Mouse (Mus musculus): ENCODE data around the gene Hsp90ab1. TPM values are rescaled to one million over a fixed set of nuclear protein-coding genes. Genes with fewer than 3 reads are reported as not detected.
A peak's percentile ranks its signal among the peaks of the same experiment; 100 is the strongest.

Hsp90ab1 gene
- polyA plus RNA-seq, 1 experiment from 2014 or later, result 1,372 TPM

- Histone ChIP-seq H3K9me3 (no peaks in the 10 kb centered on the region), H3K9ac (no peak overlapping the region), H3K4me1 (peaks cover 22% of the 10 kb centered on the region), H3K27me3 (replicated peaks) (peaks cover 70% of the 10 kb centered on the region), H3K36me3 (no peaks in the 10 kb centered on the region), H3K27ac (replicated peaks) (no peak overlapping the region), H3K4me3 (no peak overlapping the region), H3K4me2 (peak overlapping the region; percentile 20; the same call in 1 of the 2 replicates)
- no peak for ATAC-seq (ENCODE audit: extremely low read depth, insufficient number of reproducible peaks, low FRiP score, low TSS enrichment)
- 17% methylated on average over 5 of the region's 5 CpGs for WGBS
Observed at GRCm38 (mm10) chr17:45526571-45526970, 46.5 kb downstream of the Hsp90ab1 start.

- 72% methylated on average over 4 of the region's 4 CpGs for WGBS
- Histone ChIP-seq H3K36me3 (peaks cover 10% of the 10 kb centered on the region), H3K27ac (replicated peaks) (no peak overlapping the region), H3K27me3 (replicated peaks) (peaks cover 54% of the 10 kb centered on the region), H3K9ac (no peak overlapping the region), H3K4me2 (no peak overlapping the region), H3K4me1 (peaks cover 37% of the 10 kb centered on the region), H3K9me3 (no peaks in the 10 kb centered on the region), H3K4me3 (no peak overlapping the region)
- no peak for ATAC-seq (ENCODE audit: extremely low read depth, insufficient number of reproducible peaks, low FRiP score, low TSS enrichment)
Observed at GRCm38 (mm10) chr17:45524961-45525360, 48.1 kb downstream of the Hsp90ab1 start.

GRCm38 (mm10) chr17:45523263-45523662, 49.8 kb downstream of the Hsp90ab1 start, which contains the start of gene Tcte1:
TSS of gene Tcte1 (plus strand) at chr17:45523434.
- no peak for ATAC-seq (ENCODE audit: extremely low read depth, insufficient number of reproducible peaks, low FRiP score, low TSS enrichment)
- WGBS, result 1% methylated on average over 20 of the region's 21 CpGs
- H3K4me1 ChIP-seq, result peaks cover 37% of the 10 kb centered on the region

GRCm38 (mm10) chr17:45520136-45520535, 52.9 kb downstream of the Hsp90ab1 start:
- Histone ChIP-seq H3K27me3 (replicated peaks) (peaks cover 18% of the 10 kb centered on the region), H3K4me1 (peaks cover 39% of the 10 kb centered on the region), H3K9me3 (no peaks in the 10 kb centered on the region), H3K9ac (no peak overlapping the region), H3K4me2 (no peak overlapping the region), H3K36me3 (peaks cover 41% of the 10 kb centered on the region), H3K4me3 (no peak overlapping the region), H3K27ac (replicated peaks) (no peak overlapping the region)
- no peak for ATAC-seq (ENCODE audit: extremely low read depth, insufficient number of reproducible peaks, low FRiP score, low TSS enrichment)
- 84% methylated on average over 11 of the region's 11 CpGs for WGBS

More at GRCm38 (mm10) chr17:45523263-45523662, 49.8 kb downstream of the Hsp90ab1 start, which contains the start of gene Tcte1:
- no peaks in the 10 kb centered on the region for H3K9me3 ChIP-seq
- no peak within 1 kb of the TSS for H3K27ac ChIP-seq (replicated peaks)
- peaks cover 37% of the 10 kb centered on the region for H3K27me3 ChIP-seq (replicated peaks)
- peak within 1 kb of the TSS; percentile 76 for H3K9ac ChIP-seq
- H3K36me3 ChIP-seq, result peaks cover 27% of the 10 kb centered on the region
- H3K4me2 ChIP-seq, result peak within 1 kb of the TSS; percentile 79
- H3K4me3 ChIP-seq, result peak within 1 kb of the TSS; percentile 50

DNA sequence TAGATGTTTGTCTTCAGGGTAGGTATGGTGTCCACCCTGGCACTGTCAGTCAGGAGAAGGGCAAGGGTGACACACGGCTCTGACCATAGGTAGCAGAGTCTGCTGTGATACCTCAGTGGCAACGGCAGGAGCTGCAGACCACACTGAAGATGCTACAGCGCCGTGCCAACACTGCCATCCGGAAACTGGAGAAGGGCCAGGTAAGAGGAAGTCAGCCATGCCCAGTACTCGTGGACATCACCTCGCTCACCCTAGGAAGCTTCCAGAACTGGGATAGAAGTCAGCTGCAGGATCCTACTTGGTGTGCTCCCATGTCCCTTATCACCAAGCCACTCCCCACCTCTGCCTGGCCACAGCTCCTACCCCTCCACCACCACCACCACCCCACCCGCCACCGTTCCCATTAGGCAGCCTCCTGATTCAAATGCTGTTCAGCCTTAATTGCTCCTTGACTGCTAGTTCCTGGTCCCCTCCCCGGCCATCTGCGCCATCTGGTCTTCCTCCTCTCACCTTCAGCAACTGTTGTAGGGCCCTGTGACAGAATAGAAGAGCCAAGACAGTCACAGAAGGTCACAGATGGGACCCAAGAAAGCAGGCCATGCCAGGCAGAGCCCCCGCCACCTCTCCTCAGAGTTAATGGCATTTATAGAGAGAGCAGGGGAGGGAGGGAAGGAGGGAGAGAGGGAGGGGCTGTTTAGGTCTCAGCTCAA, 54.1 kb downstream of the Hsp90ab1 start:
- no peak overlapping the region for H3K9ac ChIP-seq
- WGBS, result 78% methylated on average over 12 of the region's 12 CpGs
- ATAC-seq (ENCODE audit: extremely low read depth, insufficient number of reproducible peaks, low FRiP score, low TSS enrichment), result no peak

More for the DNA sequence above, 54.1 kb downstream of the Hsp90ab1 start:
- Histone ChIP-seq H3K27me3 (replicated peaks) (peaks cover 6% of the 10 kb centered on the region), H3K9me3 (no peaks in the 10 kb centered on the region), H3K4me3 (no peak overlapping the region), H3K4me1 (peaks cover 39% of the 10 kb centered on the region), H3K4me2 (no peak overlapping the region), H3K36me3 (peaks cover 41% of the 10 kb centered on the region), H3K27ac (replicated peaks) (no peak overlapping the region)

Other genes with a start within 250 kb of the Hsp90ab1 start
- gene Cdc5l, start 139.5 kb downstream of the Hsp90ab1 start, polyA plus RNA-seq (2015; fragmentation: Nextera tagmentation; extraction: Ambion mirVana), result 48.1 and 48.2 TPM in 2 replicates
- gene Spats1, start 97.9 kb downstream of the Hsp90ab1 start, polyA plus RNA-seq (2015; fragmentation: Nextera tagmentation; extraction: Ambion mirVana), result 0.98 and 1.1 TPM in 2 replicates
- 19.8 and 22.3 TPM in 2 replicates for gene Aars2, start 66.4 kb downstream of the Hsp90ab1 start, polyA plus RNA-seq (2015; fragmentation: Nextera tagmentation; extraction: Ambion mirVana)
- gene Tcte1, start 49.8 kb downstream of the Hsp90ab1 start, polyA plus RNA-seq (2015; fragmentation: Nextera tagmentation; extraction: Ambion mirVana), result 0.15 and 0.27 TPM in 2 replicates
- 1.4 and 1.6 TPM in 2 replicates for gene Tmem151b, start 23.6 kb downstream of the Hsp90ab1 start, polyA plus RNA-seq (2015; fragmentation: Nextera tagmentation; extraction: Ambion mirVana)
- 2.7 TPM in 2 replicates for gene Nfkbie, start 17.6 kb downstream of the Hsp90ab1 start, polyA plus RNA-seq (2015; fragmentation: Nextera tagmentation; extraction: Ambion mirVana)
- gene Slc35b2, start 9.4 kb downstream of the Hsp90ab1 start, polyA plus RNA-seq (2015; fragmentation: Nextera tagmentation; extraction: Ambion mirVana), result 91.8 and 94.9 TPM in 2 replicates
- 68.8 and 83.6 TPM in 2 replicates for gene Slc29a1, start 26.3 kb upstream of the Hsp90ab1 start, polyA plus RNA-seq (2015; fragmentation: Nextera tagmentation; extraction: Ambion mirVana)
- 0.37 and 0.45 TPM in 2 replicates for gene Mymx, start 28.8 kb upstream of the Hsp90ab1 start, polyA plus RNA-seq (2015; fragmentation: Nextera tagmentation; extraction: Ambion mirVana)
- gene Capn11, start 86.1 kb upstream of the Hsp90ab1 start, polyA plus RNA-seq (2015; fragmentation: Nextera tagmentation; extraction: Ambion mirVana), result 0.18 and 0.33 TPM in 2 replicates
- gene Mrpl14, start 113.1 kb upstream of the Hsp90ab1 start, polyA plus RNA-seq (2015; fragmentation: Nextera tagmentation; extraction: Ambion mirVana), result 126 and 147 TPM in 2 replicates
- gene Tmem63b, start 113.6 kb upstream of the Hsp90ab1 start, polyA plus RNA-seq (2015; fragmentation: Nextera tagmentation; extraction: Ambion mirVana), result 35.5 and 39.3 TPM in 2 replicates
- 0.64 and 0.84 TPM in 2 replicates for gene 1600014C23Rik, start 160.6 kb upstream of the Hsp90ab1 start, polyA plus RNA-seq (2015; fragmentation: Nextera tagmentation; extraction: Ambion mirVana)

Measured in heart, embryonic 13.5 days (tissue).